Mouse (Mus musculus) forebrain, embryonic 11.5 days (tissue): Measurements from ENCODE around the gene Acap2. TPM values are rescaled to one million over a fixed set of nuclear protein-coding genes. Genes with fewer than 3 reads are reported as not detected.

Source experiments
- ATAC-seq: fragments of 200-750 bp; cut with Nextera tagmentation; replicated peaks from 2 replicates; pipeline ENCODE4 v1.8.0; 2017; ENCODE audit warnings: moderate TSS enrichment; ENCODE audit not compliant: low FRiP score
- DNase-seq: peaks from one replicate; pipeline ENCODE4 v3.0.0-alpha.2; 2017; ENCODE audit warnings: low spot score
- H3K27ac ChIP-seq: fragments of 300-500 bp; sonication (generic); 2 replicates; pipeline ENCODE4 v1.5.1; 2014; ENCODE audit warnings: low read depth, low read length
- H3K27me3 ChIP-seq: fragments of 300-500 bp; sonication (generic); 2 replicates; pipeline ENCODE4 v1.6.1; 2014; ENCODE audit warnings: mild to moderate bottlenecking, low read length, mixed read lengths; ENCODE audit not compliant: control insufficient read depth, insufficient read depth
- H3K36me3 ChIP-seq: fragments of 300-500 bp; sonication (generic); 2 replicates; pipeline ENCODE4 v1.6.1; 2014; ENCODE audit warnings: mild to moderate bottlenecking, low read length, moderate library complexity, mixed read lengths; ENCODE audit not compliant: control insufficient read depth, insufficient read depth
- H3K4me1 ChIP-seq: fragments of 300-500 bp; sonication (generic); replicated peaks from 2 replicates; pipeline ENCODE4 v1.6.1; 2014; ENCODE audit warnings: low read length, mixed read lengths; ENCODE audit not compliant: control insufficient read depth, insufficient read depth
- H3K4me2 ChIP-seq: fragments of 300-500 bp; sonication (generic); 2 replicates; pipeline ENCODE4 v1.6.1; 2014; ENCODE audit warnings: low read depth, mild to moderate bottlenecking, low read length, moderate library complexity, mixed read lengths; ENCODE audit not compliant: severe bottlenecking
- H3K4me3 ChIP-seq: fragments of 300-500 bp; sonication (generic); 2 replicates; pipeline ENCODE4 v1.5.1; 2014; ENCODE audit warnings: low read depth, low read length
- H3K9ac ChIP-seq: fragments of 300-500 bp; sonication (generic); 2 replicates; pipeline ENCODE4 v1.6.1; 2014; ENCODE audit warnings: low read length
- H3K9me3 ChIP-seq: fragments of 300-500 bp; sonication (generic); 2 replicates; pipeline ENCODE4 v1.6.1; 2016; ENCODE audit warnings: low read length, mixed read lengths; ENCODE audit not compliant: control insufficient read depth
- WGBS: fragments of 180-500 bp; shearing (Covaris S2); extraction: QIAGEN DNeasy Blood & Tissue Kit; methylation state at CpG from one replicate; pipeline ENCODE4 v1.1.7; 2014; 5-methylcytosine and 5-hydroxymethylcytosine counted together
- polyA plus RNA-seq: library from polyadenylated mRNA; unstranded; fragments of >200 nt; fragmentation: Nextera tagmentation; extraction: Ambion mirVana; gene quantifications from 2 replicates; pipeline ENCODE4 v1.2.1, GENCODE M21; 2014

Acap2 gene
- polyA plus RNA-seq, 1 experiment from 2014 or later = 29.5 TPM

DNA sequence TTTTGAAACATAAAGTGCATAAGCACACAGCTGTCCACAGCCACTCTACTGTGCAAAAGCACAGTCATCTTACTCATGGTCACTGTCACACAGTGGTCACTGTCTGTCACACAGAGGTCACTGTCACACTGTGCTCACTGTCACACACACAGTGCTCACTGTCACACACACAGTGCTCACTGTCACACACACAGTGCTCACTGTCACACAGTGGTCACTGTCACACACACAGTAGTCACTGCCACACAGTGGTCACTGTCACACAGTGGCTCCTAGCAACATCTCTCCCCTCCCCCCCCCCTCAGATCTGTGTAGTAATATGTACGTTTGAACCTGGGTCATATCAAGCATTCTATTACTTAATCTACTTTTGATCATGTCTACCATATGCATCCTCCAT is 13.9 kb downstream of the Acap2 start:
- no peak overlapping the region for H3K27ac ChIP-seq
- H3K4me2 ChIP-seq = no peak overlapping the region
- H3K36me3 ChIP-seq = no peaks in the 10 kb centered on the region
- H3K4me1 ChIP-seq = 0 out of 2 replicates have a peak, but pooled peaks cover 2% of the 10 kb centered on the region
- WGBS = 95% methylated on average over 1 of the region's 1 CpGs
- DNase-seq (no peak), ATAC-seq (no peak)
- no peak overlapping the region for H3K9ac ChIP-seq
- no peaks in the 10 kb centered on the region for H3K27me3 ChIP-seq
- no peaks in the 10 kb centered on the region for H3K9me3 ChIP-seq
- H3K4me3 ChIP-seq = no peak overlapping the region

DNA sequence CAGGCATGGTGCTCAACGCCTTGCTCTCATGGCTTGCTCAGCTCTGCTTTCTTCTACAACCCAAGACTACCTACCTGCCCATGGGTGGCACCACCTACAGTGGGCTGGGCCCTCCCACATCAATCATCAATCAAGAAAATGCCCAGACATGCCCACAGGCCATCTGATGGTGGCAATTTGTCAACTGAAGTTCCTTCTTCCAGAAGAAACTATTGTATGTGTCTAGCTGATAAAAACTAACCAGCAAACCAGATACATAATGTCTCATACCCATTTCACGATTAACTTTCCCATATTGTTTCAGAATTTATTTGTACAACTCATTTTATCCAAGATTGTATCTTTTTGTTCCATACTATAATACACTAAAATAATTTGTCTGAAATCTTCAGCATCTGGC is 15.3 kb downstream of the Acap2 start:
- H3K4me2 ChIP-seq = no peak overlapping the region
- no peaks in the 10 kb centered on the region for H3K36me3 ChIP-seq
- 88% methylated on average over 2 of the region's 2 CpGs for WGBS
- no peak for DNase-seq
- 0 out of 2 replicates have a peak, but pooled peaks cover 2% of the 10 kb centered on the region for H3K4me1 ChIP-seq
- H3K9me3 ChIP-seq = no peaks in the 10 kb centered on the region
- H3K4me3 ChIP-seq = no peak overlapping the region
- ATAC-seq = no peak
- no peak overlapping the region for H3K9ac ChIP-seq
- no peak overlapping the region for H3K27ac ChIP-seq
- no peaks in the 10 kb centered on the region for H3K27me3 ChIP-seq

DNA sequence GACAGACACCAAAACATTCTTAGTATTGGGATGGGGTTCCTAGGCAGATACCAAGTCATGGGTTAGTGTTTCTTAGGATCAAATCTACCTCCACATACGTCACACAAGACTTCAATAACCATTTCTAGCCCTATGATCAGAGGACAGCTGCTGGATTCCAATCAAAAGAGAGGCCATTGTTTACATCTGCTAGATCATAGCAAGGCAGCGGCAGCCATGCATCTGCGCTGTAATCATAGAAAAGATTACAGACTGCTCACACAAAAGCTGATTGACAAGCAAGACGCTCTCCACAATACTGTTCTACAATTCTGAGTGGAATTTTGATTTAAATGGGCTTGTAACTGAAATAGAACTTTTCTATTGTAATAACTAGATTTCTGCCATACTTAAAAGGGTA is 16.3 kb downstream of the Acap2 start:
- H3K27ac ChIP-seq = no peak overlapping the region
- no peak for ATAC-seq
- H3K4me1 ChIP-seq = 0 out of 2 replicates have a peak, but pooled peaks cover 2% of the 10 kb centered on the region
- H3K36me3 ChIP-seq = no peaks in the 10 kb centered on the region
- no peak overlapping the region for H3K4me3 ChIP-seq
- no peaks in the 10 kb centered on the region for H3K9me3 ChIP-seq
- H3K9ac ChIP-seq = no peak overlapping the region
- H3K27me3 ChIP-seq = no peaks in the 10 kb centered on the region
- DNase-seq = no peak
- WGBS = 62% methylated on average over 4 of the region's 4 CpGs
- no peak overlapping the region for H3K4me2 ChIP-seq

DNA sequence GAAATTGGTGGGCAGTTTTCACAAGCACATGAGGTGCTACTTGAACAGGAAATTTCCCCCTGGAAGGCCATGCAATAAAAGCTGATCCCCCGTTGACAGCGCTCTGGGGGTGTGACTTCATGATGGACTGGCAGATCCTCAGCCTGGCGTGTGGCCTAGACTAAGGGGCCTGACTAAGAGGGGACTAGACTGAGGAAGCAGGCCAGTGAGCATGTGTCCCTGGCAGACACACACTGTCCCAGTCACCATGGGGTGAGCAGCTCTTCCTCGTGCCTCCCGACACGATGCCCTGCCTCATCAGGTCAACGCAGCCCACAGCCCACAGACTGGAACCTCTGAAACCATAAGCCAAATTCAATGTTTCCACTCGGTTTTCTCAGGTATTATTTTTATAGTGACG is 18.5 kb downstream of the Acap2 start:
- Histone ChIP-seq H3K27me3 (no peaks in the 10 kb centered on the region), H3K4me2 (no peak overlapping the region), H3K9me3 (no peaks in the 10 kb centered on the region), H3K4me1 (0 out of 2 replicates have a peak, but pooled peaks cover 2% of the 10 kb centered on the region), H3K4me3 (no peak overlapping the region), H3K27ac (no peak overlapping the region), H3K36me3 (no peaks in the 10 kb centered on the region), H3K9ac (no peak overlapping the region)
- ATAC-seq = no peak
- 80% methylated on average over 9 of the region's 9 CpGs for WGBS
- DNase-seq = no peak

DNA sequence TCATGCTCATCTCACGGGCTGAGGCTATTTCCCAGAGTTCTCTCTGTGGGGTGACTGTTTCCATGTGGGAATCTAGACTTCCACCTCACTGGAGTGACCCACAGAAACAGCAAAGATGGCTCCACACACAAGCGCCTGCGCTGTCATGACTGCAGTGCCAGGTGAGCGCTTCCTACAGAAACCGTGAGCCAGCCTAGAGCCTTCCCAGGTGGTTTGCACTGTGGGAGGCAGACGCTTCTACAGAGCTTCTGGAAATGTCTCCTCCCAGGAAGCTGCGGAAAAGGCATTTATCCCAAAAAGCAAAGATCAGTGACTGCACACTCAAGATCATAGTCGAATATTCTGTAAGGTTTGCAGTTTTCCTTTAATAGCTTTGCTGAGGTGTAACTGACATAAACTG is 20.2 kb downstream of the Acap2 start:
- no peak overlapping the region for H3K9ac ChIP-seq
- H3K36me3 ChIP-seq = no peaks in the 10 kb centered on the region
- H3K27ac ChIP-seq = no peak overlapping the region
- no peaks in the 10 kb centered on the region for H3K27me3 ChIP-seq
- WGBS = 83% methylated on average over 8 of the region's 8 CpGs
- ATAC-seq (no peak), DNase-seq (no peak)
- H3K9me3 ChIP-seq = no peaks in the 10 kb centered on the region
- H3K4me2 ChIP-seq = no peak overlapping the region
- H3K4me3 ChIP-seq = no peak overlapping the region
- 0 out of 2 replicates have a peak, but pooled peaks cover 2% of the 10 kb centered on the region for H3K4me1 ChIP-seq

DNA sequence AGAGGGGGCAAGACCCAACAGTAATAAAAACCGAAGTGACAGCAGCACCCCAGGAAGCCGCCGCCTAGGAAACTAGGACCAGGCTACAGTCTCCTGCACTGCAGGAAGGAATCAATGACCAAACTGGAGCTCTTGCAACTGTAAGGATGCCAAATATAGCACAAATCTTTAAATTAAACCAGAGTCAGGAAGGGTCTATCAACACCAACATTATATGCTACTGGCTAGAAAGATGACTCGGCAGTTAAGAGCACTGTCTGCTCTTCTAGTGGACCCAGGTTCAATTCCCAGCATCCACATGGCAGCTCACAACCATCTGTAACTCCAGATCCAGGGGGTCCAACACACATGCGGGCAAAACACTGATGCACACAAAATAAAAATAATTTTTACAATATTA is 21.7 kb downstream of the Acap2 start:
- H3K27ac ChIP-seq = no peak overlapping the region
- H3K4me2 ChIP-seq = no peak overlapping the region
- H3K36me3 ChIP-seq = no peaks in the 10 kb centered on the region
- no peaks in the 10 kb centered on the region for H3K27me3 ChIP-seq
- no peaks in the 10 kb centered on the region for H3K9me3 ChIP-seq
- H3K4me3 ChIP-seq = no peak overlapping the region
- DNase-seq = no peak
- no peak for ATAC-seq
- no peak overlapping the region for H3K9ac ChIP-seq
- 79% methylated on average over 5 of the region's 5 CpGs for WGBS
- 0 out of 2 replicates have a peak, but pooled peaks cover under 1% of the 10 kb centered on the region for H3K4me1 ChIP-seq

DNA sequence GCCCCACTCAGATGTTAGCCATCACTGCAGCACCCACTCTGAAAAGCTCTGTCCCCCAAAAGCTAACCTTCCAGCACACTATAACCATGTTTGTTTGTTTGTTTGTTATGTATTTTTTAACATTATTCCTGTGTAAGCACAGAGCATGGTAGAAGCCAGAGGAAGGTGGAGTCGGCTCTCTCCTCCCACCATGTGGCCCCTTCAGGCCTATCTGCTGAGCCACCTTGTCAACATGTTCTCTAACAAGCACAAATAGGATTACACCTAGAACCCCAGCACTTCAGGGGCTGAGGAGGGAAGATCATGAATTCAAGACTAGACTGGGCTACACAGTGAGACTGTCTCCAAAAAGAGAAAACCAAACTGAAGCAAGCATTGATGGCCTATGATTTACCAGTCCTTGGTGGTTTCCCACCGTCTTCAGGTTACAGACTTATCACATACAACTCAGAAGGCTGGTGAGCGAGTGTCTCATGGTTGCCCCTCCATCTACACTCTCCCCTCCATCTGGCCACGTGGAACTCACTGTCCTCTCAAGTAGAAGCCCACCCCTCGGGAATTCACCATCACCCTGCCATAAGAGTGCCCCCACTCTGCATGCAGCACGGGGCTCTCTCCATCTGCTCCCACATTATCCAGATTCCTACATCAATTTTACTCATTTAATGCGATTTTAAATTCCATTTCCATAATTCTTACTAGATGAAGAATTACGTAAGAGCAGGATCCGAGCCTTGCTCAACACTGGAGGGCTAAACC is 26.0 kb downstream of the Acap2 start:
- Histone ChIP-seq H3K36me3 (no peaks in the 10 kb centered on the region), H3K9ac (no peak overlapping the region), H3K4me1 (no peaks in the 10 kb centered on the region), H3K27ac (no peak overlapping the region), H3K27me3 (no peaks in the 10 kb centered on the region), H3K4me2 (no peak overlapping the region), H3K9me3 (no peaks in the 10 kb centered on the region), H3K4me3 (no peak overlapping the region)
- WGBS = 82% methylated on average over 9 of the region's 9 CpGs
- no peak for DNase-seq
- ATAC-seq = no peak

DNA sequence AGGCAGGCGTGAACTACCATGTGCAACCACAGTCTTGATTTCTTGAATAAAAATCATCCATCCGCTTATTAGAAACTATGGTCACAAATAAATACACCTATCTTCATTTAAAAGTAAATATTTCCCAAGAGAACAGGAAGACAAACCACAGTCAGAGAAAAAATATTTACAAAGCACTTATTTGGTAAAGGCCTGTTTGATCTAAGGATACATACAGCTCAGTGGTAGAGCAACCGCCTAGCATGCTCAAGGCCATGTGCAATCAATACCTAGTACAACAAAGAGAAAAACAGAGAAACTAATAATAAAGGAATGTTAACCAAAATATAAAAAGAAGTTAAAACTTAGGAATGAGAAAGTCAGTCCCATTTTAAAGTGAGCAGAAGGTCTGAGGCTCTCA is 28.8 kb downstream of the Acap2 start:
- no peak overlapping the region for H3K27ac ChIP-seq
- no peaks in the 10 kb centered on the region for H3K36me3 ChIP-seq
- no peaks in the 10 kb centered on the region for H3K9me3 ChIP-seq
- no peak overlapping the region for H3K9ac ChIP-seq
- no peaks in the 10 kb centered on the region; the same call in 1 of the 2 replicates for H3K4me1 ChIP-seq
- H3K4me3 ChIP-seq = no peak overlapping the region
- WGBS = 95% methylated on average over 3 of the region's 3 CpGs
- DNase-seq (no peak), ATAC-seq (no peak)
- no peaks in the 10 kb centered on the region for H3K27me3 ChIP-seq
- H3K4me2 ChIP-seq = no peak overlapping the region

DNA sequence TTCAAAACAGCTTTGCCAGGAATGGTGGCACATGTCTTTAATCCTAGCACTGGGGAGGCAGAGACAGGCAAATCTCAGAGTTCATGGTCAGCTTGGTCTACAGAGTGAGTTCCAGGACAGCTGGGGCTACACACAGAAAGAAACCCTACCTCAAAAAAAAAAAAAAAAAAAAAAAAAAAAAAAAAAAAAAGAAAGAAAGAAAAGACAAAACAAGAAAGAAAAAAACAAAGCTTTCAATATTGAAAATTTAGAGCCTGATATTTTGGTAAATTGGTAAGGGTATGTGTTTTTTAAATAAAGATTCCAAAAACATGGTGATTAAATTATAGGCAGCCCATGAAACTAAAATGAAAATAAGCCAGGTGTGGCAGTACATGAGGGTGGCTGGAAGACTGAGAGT is 29.6 kb downstream of the Acap2 start:
- DNase-seq (no peak), ATAC-seq (no peak)
- Histone ChIP-seq H3K9ac (no peak overlapping the region), H3K9me3 (no peaks in the 10 kb centered on the region), H3K4me3 (no peak overlapping the region), H3K4me1 (no peaks in the 10 kb centered on the region; the same call in 1 of the 2 replicates), H3K27ac (no peak overlapping the region), H3K27me3 (no peaks in the 10 kb centered on the region), H3K4me2 (no peak overlapping the region), H3K36me3 (no peaks in the 10 kb centered on the region)
